Mouse (Mus musculus): ENCODE data around the gene Optn. TPM values are rescaled to one million over a fixed set of nuclear protein-coding genes. Genes with fewer than 3 reads are reported as not detected.
"Not testable (repeated sequence)": the region's sequence is repeated elsewhere in the genome, so short reads cannot be mapped to it uniquely, and the experiment has no call there.

The Optn gene
- 17.4 and 20.4 TPM in 2 replicates for polyA plus RNA-seq (2015; fragmentation: Nextera tagmentation; extraction: Ambion mirVana)

GRCm38 (mm10) chr2:5063299-5064205 is at the start of gene Optn:
Gene Optn, minus strand, starts transcription at chr2:5064051.
- peak within 1 kb of the TSS; percentile 82 for H3K4me3 ChIP-seq (replicated peaks)
- H3K4me2 ChIP-seq = peak within 1 kb of the TSS; percentile 91
- peak; percentile 82 for ATAC-seq (ENCODE audit: insufficient read depth)
- 0 out of 2 replicates have a peak, but pooled peaks cover 4% of the 10 kb centered on the region for H3K27me3 ChIP-seq
- peak within 1 kb of the TSS; percentile 86 for H3K9ac ChIP-seq
- H3K4me1 ChIP-seq (replicated peaks) = peaks cover 42% of the 10 kb centered on the region
- no peaks in the 10 kb centered on the region for H3K9me3 ChIP-seq (replicated peaks)
- WGBS (ENCODE audit: insufficient replicate concordance) = 1% methylated on average over 63 of the region's 63 CpGs
- H3K36me3 ChIP-seq (replicated peaks) = peaks cover 7% of the 10 kb centered on the region; the same call in 1 of the 2 replicates
- H3K27ac ChIP-seq (replicated peaks) = peak within 1 kb of the TSS; percentile 85

- H3K27ac ChIP-seq (replicated peaks) = no peak overlapping the region
- no peak overlapping the region for H3K4me2 ChIP-seq
- no peaks in the 10 kb centered on the region for H3K36me3 ChIP-seq (replicated peaks)
- 24% methylated on average over 8 of the region's 8 CpGs for WGBS (ENCODE audit: insufficient replicate concordance)
- H3K27me3 ChIP-seq = no peaks in the 10 kb centered on the region
- no peaks in the 10 kb centered on the region for H3K9me3 ChIP-seq (replicated peaks)
- H3K4me3 ChIP-seq (replicated peaks) = no peak overlapping the region
- no peaks in the 10 kb centered on the region for H3K4me1 ChIP-seq (replicated peaks)
- no peak overlapping the region for H3K9ac ChIP-seq
- no peak for ATAC-seq (ENCODE audit: insufficient read depth)
These were observed 49.0 kb upstream of the Optn start for GRCm38 (mm10) chr2:5112785-5113291.

GRCm38 (mm10) chr2:5102891-5103290 is 39.0 kb upstream of the Optn start:
- no peak for ATAC-seq (ENCODE audit: insufficient read depth)

GRCm38 (mm10) chr2:5101743-5102245 is 37.9 kb upstream of the Optn start:
- WGBS (ENCODE audit: insufficient replicate concordance) = 66% methylated on average over 10 of the region's 10 CpGs
- no peak overlapping the region for H3K9ac ChIP-seq
- no peak for ATAC-seq (ENCODE audit: insufficient read depth)
- H3K4me3 ChIP-seq (replicated peaks) = no peak overlapping the region
- H3K9me3 ChIP-seq (replicated peaks) = no peaks in the 10 kb centered on the region
- peaks cover 19% of the 10 kb centered on the region for H3K27me3 ChIP-seq
- H3K4me2 ChIP-seq = no peak overlapping the region
- no peak overlapping the region for H3K27ac ChIP-seq (replicated peaks)
- H3K36me3 ChIP-seq (replicated peaks) = no peaks in the 10 kb centered on the region
- no peaks in the 10 kb centered on the region for H3K4me1 ChIP-seq (replicated peaks)

More at GRCm38 (mm10) chr2:5102891-5103290, 39.0 kb upstream of the Optn start:
- no peak overlapping the region for H3K4me2 ChIP-seq
- H3K36me3 ChIP-seq (replicated peaks) = no peaks in the 10 kb centered on the region
- H3K9me3 ChIP-seq (replicated peaks) = no peaks in the 10 kb centered on the region
- WGBS (ENCODE audit: insufficient replicate concordance) = 36% methylated on average over 1 of the region's 1 CpGs
- H3K27ac ChIP-seq (replicated peaks) = no peak overlapping the region
- H3K4me1 ChIP-seq (replicated peaks) = no peaks in the 10 kb centered on the region
- H3K4me3 ChIP-seq (replicated peaks) = no peak overlapping the region
- H3K9ac ChIP-seq = no peak overlapping the region
- H3K27me3 ChIP-seq = peaks cover 12% of the 10 kb centered on the region; the same call in 1 of the 2 replicates

- no peaks in the 10 kb centered on the region for H3K36me3 ChIP-seq (replicated peaks)
- no peak overlapping the region for H3K27ac ChIP-seq (replicated peaks)
- H3K4me1 ChIP-seq (replicated peaks) = no peaks in the 10 kb centered on the region
- H3K4me2 ChIP-seq = no peak overlapping the region
- peaks cover 20% of the 10 kb centered on the region for H3K27me3 ChIP-seq
- no peak overlapping the region for H3K9ac ChIP-seq
- ATAC-seq (ENCODE audit: insufficient read depth) = no peak
- no peaks in the 10 kb centered on the region for H3K9me3 ChIP-seq (replicated peaks)
- H3K4me3 ChIP-seq (replicated peaks) = no peak overlapping the region
- 60% methylated on average over 6 of the region's 6 CpGs for WGBS (ENCODE audit: insufficient replicate concordance)
These were observed 35.3 kb upstream of the Optn start for GRCm38 (mm10) chr2:5099176-5099575.

- Histone ChIP-seq H3K4me3 (replicated peaks) (no peak overlapping the region), H3K27ac (replicated peaks) (no peak overlapping the region), H3K4me1 (replicated peaks) (no peaks in the 10 kb centered on the region), H3K9ac (no peak overlapping the region), H3K27me3 (peaks cover 20% of the 10 kb centered on the region), H3K4me2 (0 out of 2 replicates have a peak overlapping the region, but pooled peaks have one; percentile 14), H3K9me3 (replicated peaks) (no peaks in the 10 kb centered on the region), H3K36me3 (replicated peaks) (no peaks in the 10 kb centered on the region)
- WGBS (ENCODE audit: insufficient replicate concordance) = 9% methylated on average over 20 of the region's 20 CpGs
- no peak for ATAC-seq (ENCODE audit: insufficient read depth)
These were observed 34.1 kb upstream of the Optn start for GRCm38 (mm10) chr2:5097786-5098445.

GRCm38 (mm10) chr2:5095316-5095715 is 31.5 kb upstream of the Optn start:
- Histone ChIP-seq H3K9me3 (replicated peaks) (no peaks in the 10 kb centered on the region), H3K4me1 (replicated peaks) (no peaks in the 10 kb centered on the region), H3K4me2 (no peak overlapping the region), H3K27ac (replicated peaks) (no peak overlapping the region), H3K36me3 (replicated peaks) (no peaks in the 10 kb centered on the region), H3K9ac (no peak overlapping the region), H3K4me3 (replicated peaks) (no peak overlapping the region), H3K27me3 (peaks cover 20% of the 10 kb centered on the region)
- ATAC-seq (ENCODE audit: insufficient read depth) = no peak
- 29% methylated on average over 1 of the region's 1 CpGs for WGBS (ENCODE audit: insufficient replicate concordance)

- Histone ChIP-seq H3K27me3 (peaks cover 20% of the 10 kb centered on the region), H3K36me3 (replicated peaks) (no peaks in the 10 kb centered on the region), H3K4me3 (replicated peaks) (no peak overlapping the region), H3K4me2 (no peak overlapping the region), H3K9ac (no peak overlapping the region), H3K27ac (replicated peaks) (no peak overlapping the region), H3K4me1 (replicated peaks) (no peaks in the 10 kb centered on the region), H3K9me3 (replicated peaks) (no peaks in the 10 kb centered on the region)
- no peak for ATAC-seq (ENCODE audit: insufficient read depth)
- 74% methylated on average over 5 of the region's 5 CpGs for WGBS (ENCODE audit: insufficient replicate concordance)
These were observed 31.0 kb upstream of the Optn start for GRCm38 (mm10) chr2:5094876-5095275.

- not testable (repeated sequence) for H3K9me3 ChIP-seq (replicated peaks); H3K4me3 ChIP-seq (replicated peaks); ATAC-seq (ENCODE audit: insufficient read depth); H3K4me2 ChIP-seq; H3K4me1 ChIP-seq (replicated peaks); H3K27me3 ChIP-seq; H3K9ac ChIP-seq; H3K36me3 ChIP-seq (replicated peaks); H3K27ac ChIP-seq (replicated peaks)
- WGBS (ENCODE audit: insufficient replicate concordance) = 54% methylated on average over 4 of the region's 4 CpGs
These were observed 26.5 kb upstream of the Optn start for GRCm38 (mm10) chr2:5090385-5090784.

GRCm38 (mm10) chr2:5087667-5088066 is 23.8 kb upstream of the Optn start:
- no peak for ATAC-seq (ENCODE audit: insufficient read depth)

GRCm38 (mm10) chr2:5083739-5084138 is 19.9 kb upstream of the Optn start:
- Histone ChIP-seq H3K36me3 (replicated peaks) (no peaks in the 10 kb centered on the region), H3K9ac (no peak overlapping the region), H3K27ac (replicated peaks) (no peak overlapping the region), H3K4me2 (no peak overlapping the region), H3K4me3 (replicated peaks) (no peak overlapping the region), H3K9me3 (replicated peaks) (no peaks in the 10 kb centered on the region), H3K27me3 (no peaks in the 10 kb centered on the region), H3K4me1 (replicated peaks) (peaks cover 15% of the 10 kb centered on the region)
- WGBS (ENCODE audit: insufficient replicate concordance) = 75% methylated on average over 7 of the region's 7 CpGs
- no peak for ATAC-seq (ENCODE audit: insufficient read depth)

More at GRCm38 (mm10) chr2:5087667-5088066, 23.8 kb upstream of the Optn start:
- Histone ChIP-seq H3K9me3 (replicated peaks) (no peaks in the 10 kb centered on the region), H3K9ac (no peak overlapping the region), H3K4me1 (replicated peaks) (no peaks in the 10 kb centered on the region), H3K4me3 (replicated peaks) (no peak overlapping the region), H3K36me3 (replicated peaks) (no peaks in the 10 kb centered on the region), H3K4me2 (no peak overlapping the region), H3K27ac (replicated peaks) (no peak overlapping the region), H3K27me3 (no peaks in the 10 kb centered on the region)
- 62% methylated on average over 3 of the region's 3 CpGs for WGBS (ENCODE audit: insufficient replicate concordance)
